Mouse (Mus musculus): ENCODE results near the gene Slc5a1. TPM values are rescaled to one million over a fixed set of nuclear protein-coding genes. Genes with fewer than 3 reads are reported as not detected.

Gene Slc5a1
- polyA plus RNA-seq, 1 experiment from 2014 or later, result 0.13 TPM

Other genes with a start within 250 kb of the Slc5a1 start
- gene Prr14l, start 250.0 kb upstream of the Slc5a1 start, polyA plus RNA-seq (2015; fragmentation: Nextera tagmentation; extraction: Ambion mirVana), result 9.7 and 13.2 TPM in 2 replicates
- gene Depdc5, start 240.5 kb upstream of the Slc5a1 start, polyA plus RNA-seq (2015; fragmentation: Nextera tagmentation; extraction: Ambion mirVana), result 20.5 and 23.8 TPM in 2 replicates
- 415 and 417 TPM in 2 replicates for gene Ywhah, start 85.4 kb upstream of the Slc5a1 start, polyA plus RNA-seq (2015; fragmentation: Nextera tagmentation; extraction: Ambion mirVana)
- gene Spon2, start 114.2 kb downstream of the Slc5a1 start, polyA plus RNA-seq (2015; fragmentation: Nextera tagmentation; extraction: Ambion mirVana), result 23.4 and 30.2 TPM in 2 replicates
- 259 and 279 TPM in 2 replicates for gene Ctbp1, start 170.8 kb downstream of the Slc5a1 start, polyA plus RNA-seq (2015; fragmentation: Nextera tagmentation; extraction: Ambion mirVana)
- 117 and 123 TPM in 2 replicates for gene Maea, start 231.3 kb downstream of the Slc5a1 start, polyA plus RNA-seq (2015; fragmentation: Nextera tagmentation; extraction: Ambion mirVana)

All from lung, embryonic 16.5 days (tissue).